In the genomic region with DNA sequence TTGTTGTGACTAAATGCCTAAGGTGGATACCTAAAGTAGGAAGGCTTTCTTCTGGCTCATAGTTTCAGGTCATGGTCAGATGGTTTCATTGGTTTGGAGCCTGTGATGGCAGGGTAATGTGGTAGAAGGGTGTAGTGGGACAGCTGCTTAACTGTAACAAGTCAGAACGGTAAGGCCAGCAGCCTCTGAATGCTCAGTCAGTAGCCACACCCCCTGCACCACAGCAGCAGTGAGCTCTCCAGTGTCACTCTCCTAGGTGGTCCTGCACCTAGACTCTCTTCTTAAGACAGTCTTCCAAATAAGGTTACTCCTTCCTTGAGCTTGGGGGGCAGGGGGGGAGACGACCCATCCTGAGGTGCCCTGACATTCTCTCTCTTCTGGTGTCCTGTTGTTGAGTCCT, we compare ENCODE assay signal across 27 mouse cellular contexts. TPM values are rescaled to one million over a fixed set of nuclear protein-coding genes. Genes with fewer than 3 reads are reported as not detected.
DNase-seq lines count a peak whose midpoint lies in the region; ATAC-seq and TF ChIP-seq lines count a peak whose summit lies in the region.
"Had no signal": no experiment of that assay in that cellular context is flagged by ENCODE, and none has a peak within 500 bp of the region (broad histone marks: within the 10 kb centered on the region; RNA-seq: fewer than 3 reads in every experiment).

No protein-coding gene starts in this region.

- H3K4me1 ChIP-seq in embryonic facial prominence, embryonic 14.5 days (ENCODE audit: control insufficient read depth, insufficient read depth, low read length) = 0 out of 2 replicates have a peak, but pooled peaks cover 5% of the 10 kb centered on the region
- H3K4me1 ChIP-seq in embryonic facial prominence, embryonic 10.5 days = peaks cover 13% of the 10 kb centered on the region
- peaks cover 6 to 25% of the 10 kb centered on the region in 2 experiments for H3K4me1 ChIP-seq in heart, embryonic 14.5 days (ENCODE audit: control insufficient read depth in 2 of 2, insufficient read depth in 2 of 2, low read length in 2 of 2)
- no peaks in the 10 kb centered on the region for H3K4me1 ChIP-seq in stomach, embryonic 14.5 days (ENCODE audit: control insufficient read depth, insufficient read depth, low read length)
- no peaks in the 10 kb centered on the region for H3K4me1 ChIP-seq in stomach, postnatal 0 days (replicated peaks; ENCODE audit: control insufficient read depth, insufficient read depth)
- no peaks in the 10 kb centered on the region for H3K4me1 ChIP-seq in intestine, embryonic 15.5 days (replicated peaks)

- H3K27me3 ChIP-seq in embryonic facial prominence, embryonic 14.5 days (replicated peaks; ENCODE audit: control insufficient read depth, insufficient read depth, low read length) = no peaks in the 10 kb centered on the region
- H3K27me3 ChIP-seq in embryonic facial prominence, embryonic 10.5 days (replicated peaks; ENCODE audit: low read depth, poor library complexity, severe bottlenecking) = no peaks in the 10 kb centered on the region
- H3K27me3 ChIP-seq in heart, embryonic 14.5 days (ENCODE audit: control insufficient read depth, insufficient read depth, low read length) = no peaks in the 10 kb centered on the region
- H3K27me3 ChIP-seq in stomach, embryonic 14.5 days (ENCODE audit: control insufficient read depth, insufficient read depth, low read length) = no peaks in the 10 kb centered on the region
- no peaks in the 10 kb centered on the region for H3K27me3 ChIP-seq in stomach, postnatal 0 days (ENCODE audit: control insufficient read depth, insufficient read depth, low read length)
- no peaks in the 10 kb centered on the region for H3K27me3 ChIP-seq in myocyte (ENCODE audit: control insufficient read depth, insufficient read depth, insufficient read length)
- no peaks in the 10 kb centered on the region for H3K27me3 ChIP-seq in intestine, embryonic 15.5 days (replicated peaks)
- H3K27me3 ChIP-seq: embryonic facial prominence, embryonic 12.5 days; heart, embryonic 15.5 days had no signal

- H3ac ChIP-seq in myocyte (ENCODE audit: control insufficient read depth, insufficient read length) = no peak overlapping the region

- H3K9me3 ChIP-seq in embryonic facial prominence, embryonic 14.5 days (ENCODE audit: control insufficient read depth, low read length) = no peaks in the 10 kb centered on the region
- no peaks in the 10 kb centered on the region for H3K9me3 ChIP-seq in embryonic facial prominence, embryonic 10.5 days
- H3K9me3 ChIP-seq in heart, embryonic 14.5 days (ENCODE audit: control insufficient read depth, low read length) = no peaks in the 10 kb centered on the region
- H3K9me3 ChIP-seq in stomach, embryonic 14.5 days (ENCODE audit: control insufficient read depth, low read depth, low read length) = no peaks in the 10 kb centered on the region
- no peaks in the 10 kb centered on the region for H3K9me3 ChIP-seq in stomach, postnatal 0 days (ENCODE audit: control insufficient read depth, low read length)
- H3K9me3 ChIP-seq in intestine, embryonic 15.5 days = no peaks in the 10 kb centered on the region
- H3K9me3 ChIP-seq: embryonic facial prominence, embryonic 12.5 days; forebrain, embryonic 10.5 days; heart, embryonic 15.5 days; hindbrain, embryonic 10.5 days had no signal

- H3K9ac ChIP-seq in embryonic facial prominence, embryonic 14.5 days (ENCODE audit: low read depth, low read length) = no peak overlapping the region
- H3K9ac ChIP-seq in heart, embryonic 14.5 days (ENCODE audit: low read length) = no peak overlapping the region
- no peak overlapping the region for H3K9ac ChIP-seq in stomach, embryonic 14.5 days (replicated peaks; ENCODE audit: low read depth, low read length)
- H3K9ac ChIP-seq in stomach, postnatal 0 days (ENCODE audit: low read length) = no peak overlapping the region
- no peak overlapping the region for H3K9ac ChIP-seq in intestine, embryonic 15.5 days
- H3K9ac ChIP-seq: embryonic facial prominence, embryonic 12.5 days; heart, embryonic 15.5 days; hindbrain, embryonic 14.5 days had no signal

- 29% methylated on average over 2 of the region's 2 CpGs for WGBS in embryonic facial prominence, embryonic 14.5 days
- WGBS in embryonic facial prominence, embryonic 10.5 days = 42% methylated on average over 2 of the region's 2 CpGs
- 26% methylated on average over 2 of the region's 2 CpGs for WGBS in heart, embryonic 14.5 days
- WGBS in stomach, embryonic 14.5 days = 28% methylated on average over 2 of the region's 2 CpGs
- WGBS in stomach, postnatal 0 days = 21% methylated on average over 2 of the region's 2 CpGs
- WGBS in intestine, embryonic 15.5 days = 36% methylated on average over 2 of the region's 2 CpGs

- no peak for ATAC-seq in embryonic facial prominence, embryonic 14.5 days (ENCODE audit: low read depth)
- ATAC-seq in heart, embryonic 14.5 days (ENCODE audit: insufficient number of reproducible peaks, insufficient read depth, low FRiP score, low read depth) = no peak
- 0 out of 2 replicates have a peak, but pooled peaks have one; percentile 23 for ATAC-seq in stomach, embryonic 14.5 days (ENCODE audit: insufficient number of reproducible peaks, insufficient read depth, low FRiP score, low read depth)
- ATAC-seq in stomach, postnatal 0 days (ENCODE audit: low FRiP score, low TSS enrichment) = no peak
- no peak for ATAC-seq in intestine, embryonic 15.5 days
- ATAC-seq: forebrain, embryonic 14.5 days; intestine, embryonic 16.5 days had no signal

- H3K4me3 ChIP-seq in embryonic facial prominence, embryonic 14.5 days (ENCODE audit: low read depth, low read length) = no peak overlapping the region
- no peak overlapping the region for H3K4me3 ChIP-seq in embryonic facial prominence, embryonic 10.5 days
- no peak overlapping the region for H3K4me3 ChIP-seq in heart, embryonic 14.5 days (ENCODE audit: control insufficient read depth in 1 of 2, insufficient read depth in 1 of 2, low read depth in 1 of 2, low read length in 2 of 2)
- H3K4me3 ChIP-seq in stomach, embryonic 14.5 days (ENCODE audit: low read depth, low read length) = no peak overlapping the region
- no peak overlapping the region for H3K4me3 ChIP-seq in stomach, postnatal 0 days (ENCODE audit: low read depth, low read length)
- no peak overlapping the region for H3K4me3 ChIP-seq in myocyte
- H3K4me3 ChIP-seq in intestine, embryonic 15.5 days (replicated peaks) = no peak overlapping the region
- H3K4me3 ChIP-seq: embryonic facial prominence, embryonic 12.5 days; erythroblast, embryonic 14.5 days; forebrain, embryonic 10.5 days; gastrocnemius, adult 2 months; heart, embryonic 15.5 days; hindbrain, embryonic 10.5 days had no signal

- no peak for TF ChIP-seq POLR2A in myocyte (IDR thresholded peaks at IDR 0.05; ENCODE audit: insufficient read length, low read depth)

- TF ChIP-seq EP300 in stomach, postnatal 0 days (optimal IDR thresholded peaks at IDR 0.05) = no peak

- peaks cover 7% of the 10 kb centered on the region for H3K36me3 ChIP-seq in embryonic facial prominence, embryonic 14.5 days (ENCODE audit: control insufficient read depth, insufficient read depth, low read length)
- peaks cover 29% of the 10 kb centered on the region for H3K36me3 ChIP-seq in embryonic facial prominence, embryonic 10.5 days (replicated peaks)
- peaks cover 20% of the 10 kb centered on the region for H3K36me3 ChIP-seq in heart, embryonic 14.5 days (ENCODE audit: control insufficient read depth, insufficient read depth, low read length)
- peaks cover 4% of the 10 kb centered on the region; the same call in 1 of the 2 replicates for H3K36me3 ChIP-seq in stomach, embryonic 14.5 days (ENCODE audit: control insufficient read depth, insufficient read depth, low read length)
- H3K36me3 ChIP-seq in stomach, postnatal 0 days (ENCODE audit: control insufficient read depth, insufficient read depth, low read length) = 0 out of 2 replicates have a peak, but pooled peaks cover 2% of the 10 kb centered on the region
- H3K36me3 ChIP-seq in myocyte (ENCODE audit: control insufficient read depth, insufficient read depth) = no peaks in the 10 kb centered on the region
- 0 out of 2 replicates have a peak, but pooled peaks cover 6% of the 10 kb centered on the region for H3K36me3 ChIP-seq in intestine, embryonic 15.5 days

- peak; percentile 14 for DNase-seq in embryonic facial prominence, embryonic 14.5 days (ENCODE audit: low spot score)
- DNase-seq in embryonic facial prominence, embryonic 10.5 days (ENCODE audit: low spot score) = no peak
- no peak for DNase-seq in heart, postnatal 14 days
- DNase-seq in stomach, postnatal 0 days (ENCODE audit: low spot score) = no peak
- DNase-seq: adrenal gland, postnatal 10 days; cerebellum, adult 18-20 months; cerebellum, adult 9-11 months; cerebellum, postnatal 36 days; gastrocnemius, adult 2 months; gastrocnemius, postnatal 25 days; kidney, adult 9 months had no signal

- H3K27ac ChIP-seq in embryonic facial prominence, embryonic 14.5 days (replicated peaks; ENCODE audit: low read depth, low read length) = no peak overlapping the region
- no peak overlapping the region for H3K27ac ChIP-seq in embryonic facial prominence, embryonic 10.5 days (replicated peaks)
- peak overlapping the region; percentile 31 to 34; a peak in 2 of 4 replicates for H3K27ac ChIP-seq in heart, embryonic 14.5 days (replicated peaks in 1 of 2; ENCODE audit: control insufficient read depth in 1 of 2, insufficient read depth in 1 of 2, low read depth in 2 of 2, low read length in 2 of 2)
- no peak overlapping the region for H3K27ac ChIP-seq in stomach, embryonic 14.5 days (ENCODE audit: low read length)
- H3K27ac ChIP-seq in stomach, postnatal 0 days (replicated peaks) = no peak overlapping the region
- no peak overlapping the region for H3K27ac ChIP-seq in intestine, embryonic 15.5 days
- H3K27ac ChIP-seq: embryonic facial prominence, embryonic 12.5 days; forebrain, embryonic 10.5 days; hindbrain, embryonic 10.5 days; hindbrain, embryonic 14.5 days had no signal

- H3K79me2 ChIP-seq in myocyte (ENCODE audit: control insufficient read depth, insufficient read depth) = peaks cover 66% of the 10 kb centered on the region

- no peak overlapping the region for H3K4me2 ChIP-seq in embryonic facial prominence, embryonic 14.5 days (ENCODE audit: low read depth, low read length)
- H3K4me2 ChIP-seq in heart, embryonic 14.5 days (ENCODE audit: low read length) = no peak overlapping the region
- no peak overlapping the region for H3K4me2 ChIP-seq in stomach, embryonic 14.5 days (replicated peaks; ENCODE audit: low read depth, low read length)
- H3K4me2 ChIP-seq in stomach, postnatal 0 days (replicated peaks; ENCODE audit: low read depth) = no peak overlapping the region
- H3K4me2 ChIP-seq in myocyte (ENCODE audit: low read depth) = no peak overlapping the region
- no peak overlapping the region for H3K4me2 ChIP-seq in intestine, embryonic 15.5 days (replicated peaks)
- H3K4me2 ChIP-seq: embryonic facial prominence, embryonic 12.5 days; heart, embryonic 15.5 days; hindbrain, embryonic 14.5 days had no signal

- no peak for TF ChIP-seq CTCF in stomach, postnatal 0 days (IDR thresholded peaks at IDR 0.05; ENCODE audit: low read depth)

- intact Hi-C loops in heart, postnatal 14 days (cut with DNase I) = no loop called here

RNA-seq across cellular contexts. Expression of gene Tbca, which starts 39.1 kb away (rescaled TPM):
- 228 and 258 TPM in 2 replicates for polyA plus RNA-seq in embryonic facial prominence, embryonic 14.5 days (2014; fragmentation: Nextera tagmentation; extraction: Ambion mirVana)
- 289 and 292 TPM in 2 replicates for polyA plus RNA-seq in embryonic facial prominence, embryonic 10.5 days (2016; fragmentation: Nextera tagmentation; extraction: Ambion mirVana)
- polyA plus RNA-seq in heart, embryonic 14.5 days (2014; fragmentation: Nextera tagmentation; extraction: Ambion mirVana) = 247 and 261 TPM in 2 replicates
- 100 to 1,000 TPM; 126 to 136 TPM for total RNA-seq in heart, postnatal 14 days (2021)
- 251 and 266 TPM in 2 replicates for polyA plus RNA-seq in stomach, embryonic 14.5 days (2014; fragmentation: Nextera tagmentation; extraction: Ambion mirVana)
- 211 and 217 TPM in 2 replicates for polyA plus RNA-seq in stomach, postnatal 0 days (2015; fragmentation: Nextera tagmentation; extraction: Ambion mirVana)
- polyA plus RNA-seq in myocyte (2012; fragmentation: generic; extraction: Trizol) = 253 TPM
- polyA plus RNA-seq in intestine, embryonic 15.5 days (2015; fragmentation: Nextera tagmentation; extraction: Ambion mirVana) = 227 and 241 TPM in 2 replicates

RNA-seq across cellular contexts. Expression of gene Otp, which starts 47.6 kb away (rescaled TPM):
- not detected in 2 replicates for polyA plus RNA-seq in embryonic facial prominence, embryonic 14.5 days (2014; fragmentation: Nextera tagmentation; extraction: Ambion mirVana)
- 0.47 and 0.78 TPM in 2 replicates for polyA plus RNA-seq in embryonic facial prominence, embryonic 10.5 days (2016; fragmentation: Nextera tagmentation; extraction: Ambion mirVana)
- polyA plus RNA-seq in heart, embryonic 14.5 days (2014; fragmentation: Nextera tagmentation; extraction: Ambion mirVana) = not detected in 2 replicates
- not detected for total RNA-seq in heart, postnatal 14 days (2021)
- not detected in 2 replicates for polyA plus RNA-seq in stomach, embryonic 14.5 days (2014; fragmentation: Nextera tagmentation; extraction: Ambion mirVana)
- polyA plus RNA-seq in stomach, postnatal 0 days (2015; fragmentation: Nextera tagmentation; extraction: Ambion mirVana) = not detected in 2 replicates
- polyA plus RNA-seq in myocyte (2012; fragmentation: generic; extraction: Trizol) = not detected
- polyA plus RNA-seq in intestine, embryonic 15.5 days (2015; fragmentation: Nextera tagmentation; extraction: Ambion mirVana) = not detected in 2 replicates
- total RNA-seq: adrenal gland, postnatal 10 days; adrenal gland, postnatal 4 days; ES-E14; gastrocnemius, adult 2 months; gastrocnemius, postnatal 25 days; granulocyte monocyte progenitor cell, adult 5-6 weeks; heart, postnatal 25 days had no signal
- polyA plus RNA-seq: erythroblast, embryonic 14.5 days; heart, embryonic 15.5 days; intestine, embryonic 16.5 days had no signal

Comparison
In these comparisons a context has a peak if more than half of its experiments do, and no peak if none do; other contexts are left out.
1. H3K27ac ChIP-seq: peak in heart, embryonic 14.5 days (2 of 2); none in embryonic facial prominence, embryonic 14.5 days (single experiment), embryonic facial prominence, embryonic 10.5 days (single experiment), stomach, embryonic 14.5 days (single experiment), stomach, postnatal 0 days (single experiment) and intestine, embryonic 15.5 days (single experiment).